9 mouse cellular contexts compared by ENCODE assay signal in genomic region chr10:79921572-79921971, GRCm38 (mm10). TPM values are rescaled to one million over a fixed set of nuclear protein-coding genes. Genes with fewer than 3 reads are reported as not detected.
DNase-seq lines count a peak whose midpoint lies in the region; ATAC-seq lines count a peak whose summit lies in the region.
"Had no signal": no experiment of that assay in that cellular context is flagged by ENCODE, and none has a peak within 500 bp of the region (broad histone marks: within the 10 kb centered on the region; RNA-seq: fewer than 3 reads in every experiment).

No protein-coding gene starts in this region.

- H3K4me1 ChIP-seq in heart, embryonic 16.5 days (ENCODE audit: control insufficient read depth, insufficient read depth, low read length), result peaks cover 35% of the 10 kb centered on the region
- peaks cover 54% of the 10 kb centered on the region for H3K4me1 ChIP-seq in hindbrain, embryonic 13.5 days (replicated peaks)
- H3K4me1 ChIP-seq in midbrain, embryonic 15.5 days, result peaks cover 41% of the 10 kb centered on the region

- no peak for DNase-seq in heart, postnatal 4 days
- peak; percentile 50 to 52 for DNase-seq in cerebellum, postnatal 25 days
- no peak for DNase-seq in ovary, adult 18-20 months (ENCODE audit: low spot score)
- no peak for DNase-seq in c-Kit-positive CD71-positive TER-119-positive erythroid progenitor cells, embryonic 14.5 days (ENCODE audit: low spot score)
- DNase-seq in testis, postnatal 14 days (ENCODE audit: low spot score), result no peak

- no peaks in the 10 kb centered on the region for H3K9me3 ChIP-seq in heart, embryonic 16.5 days (replicated peaks; ENCODE audit: control insufficient read depth, low read length)
- H3K9me3 ChIP-seq in hindbrain, embryonic 13.5 days, result no peaks in the 10 kb centered on the region
- H3K9me3 ChIP-seq in midbrain, embryonic 15.5 days, result no peaks in the 10 kb centered on the region

- peak overlapping the region; percentile 65 for H3K4me2 ChIP-seq in heart, embryonic 16.5 days (ENCODE audit: low read depth, low read length)
- peak overlapping the region; percentile 50 for H3K4me2 ChIP-seq in hindbrain, embryonic 13.5 days
- H3K4me2 ChIP-seq in midbrain, embryonic 15.5 days, result peak overlapping the region; percentile 49

- H3K27ac ChIP-seq in heart, embryonic 16.5 days (ENCODE audit: low read length), result no peak overlapping the region
- no peak overlapping the region for H3K27ac ChIP-seq in hindbrain, embryonic 13.5 days
- no peak overlapping the region for H3K27ac ChIP-seq in midbrain, embryonic 15.5 days

- peaks cover 57% of the 10 kb centered on the region for H3K27me3 ChIP-seq in heart, embryonic 16.5 days (ENCODE audit: control insufficient read depth, insufficient read depth, low read length)
- peaks cover 75% of the 10 kb centered on the region for H3K27me3 ChIP-seq in hindbrain, embryonic 13.5 days
- peaks cover 62% of the 10 kb centered on the region for H3K27me3 ChIP-seq in midbrain, embryonic 15.5 days (replicated peaks)

- ATAC-seq in heart, embryonic 16.5 days (replicated peaks; ENCODE audit: extremely low read depth, insufficient read depth, low FRiP score), result no peak
- ATAC-seq in hindbrain, embryonic 13.5 days (ENCODE audit: low FRiP score), result no peak
- no peak for ATAC-seq in midbrain, embryonic 15.5 days (replicated peaks)

- 2% methylated on average over 34 of the region's 34 CpGs for WGBS in heart, embryonic 16.5 days
- WGBS in hindbrain, embryonic 13.5 days, result under 1% methylated on average over 34 of the region's 34 CpGs
- under 1% methylated on average over 34 of the region's 34 CpGs for WGBS in midbrain, embryonic 15.5 days

- no peaks in the 10 kb centered on the region for H3K36me3 ChIP-seq in heart, embryonic 16.5 days (ENCODE audit: control insufficient read depth, insufficient read depth)
- no peaks in the 10 kb centered on the region for H3K36me3 ChIP-seq in hindbrain, embryonic 13.5 days
- no peaks in the 10 kb centered on the region for H3K36me3 ChIP-seq in midbrain, embryonic 15.5 days (replicated peaks)

- peak overlapping the region; percentile 42 for H3K4me3 ChIP-seq in heart, embryonic 16.5 days (ENCODE audit: low read length)
- peak overlapping the region; percentile 30 for H3K4me3 ChIP-seq in hindbrain, embryonic 13.5 days
- peak overlapping the region; percentile 33 for H3K4me3 ChIP-seq in midbrain, embryonic 15.5 days

- peak overlapping the region; percentile 67 for H3K9ac ChIP-seq in heart, embryonic 16.5 days (ENCODE audit: low read length)
- peak overlapping the region; percentile 58 for H3K9ac ChIP-seq in hindbrain, embryonic 13.5 days
- H3K9ac ChIP-seq in midbrain, embryonic 15.5 days, result peak overlapping the region; percentile 36; the same call in 1 of the 2 replicates

RNA-seq across cellular contexts. Expression of gene R3hdm4, which starts 0.6 kb away (rescaled TPM):
- 112 and 114 TPM in 2 replicates for polyA plus RNA-seq in heart, embryonic 16.5 days (2015; fragmentation: Nextera tagmentation; extraction: Ambion mirVana)
- total RNA-seq in heart, postnatal 4 days (2021), result 100 to 1,000 TPM in 1 of 2 experiments, 10 to 100 TPM in 1; 91.0 to 100 TPM
- polyA plus RNA-seq in hindbrain, embryonic 13.5 days (2015; fragmentation: Nextera tagmentation; extraction: Ambion mirVana), result 243 and 256 TPM in 2 replicates
- polyA plus RNA-seq in midbrain, embryonic 15.5 days (2015; fragmentation: Nextera tagmentation; extraction: Ambion mirVana), result 292 and 296 TPM in 2 replicates

RNA-seq across cellular contexts. Expression of gene Kiss1r, which starts 4.8 kb away (rescaled TPM):
- 0.49 and 0.64 TPM in 2 replicates for polyA plus RNA-seq in heart, embryonic 16.5 days (2015; fragmentation: Nextera tagmentation; extraction: Ambion mirVana)
- total RNA-seq in heart, postnatal 4 days (2021), result under 1 TPM; 0.25 to 0.33 TPM
- 2.1 and 2.3 TPM in 2 replicates for polyA plus RNA-seq in hindbrain, embryonic 13.5 days (2015; fragmentation: Nextera tagmentation; extraction: Ambion mirVana)
- polyA plus RNA-seq in midbrain, embryonic 15.5 days (2015; fragmentation: Nextera tagmentation; extraction: Ambion mirVana), result 3.1 and 3.3 TPM in 2 replicates

RNA-seq across cellular contexts. Expression of gene Arid3a, which starts 5.3 kb away (rescaled TPM):
- 1.5 and 2.3 TPM in 2 replicates for polyA plus RNA-seq in heart, embryonic 16.5 days (2015; fragmentation: Nextera tagmentation; extraction: Ambion mirVana)
- 1 to 10 TPM; 4.2 to 4.3 TPM for total RNA-seq in heart, postnatal 4 days (2021)
- 3.5 and 4.0 TPM in 2 replicates for polyA plus RNA-seq in hindbrain, embryonic 13.5 days (2015; fragmentation: Nextera tagmentation; extraction: Ambion mirVana)
- 2.9 and 4.7 TPM in 2 replicates for polyA plus RNA-seq in midbrain, embryonic 15.5 days (2015; fragmentation: Nextera tagmentation; extraction: Ambion mirVana)

RNA-seq across cellular contexts. Expression of gene Gm26602, which starts 10.9 kb away (rescaled TPM):
- 2.4 and 13.2 TPM in 2 replicates for polyA plus RNA-seq in heart, embryonic 16.5 days (2015; fragmentation: Nextera tagmentation; extraction: Ambion mirVana)
- total RNA-seq in heart, postnatal 4 days (2021), result not detected
- 20.6 and 22.0 TPM in 2 replicates for polyA plus RNA-seq in hindbrain, embryonic 13.5 days (2015; fragmentation: Nextera tagmentation; extraction: Ambion mirVana)
- polyA plus RNA-seq in midbrain, embryonic 15.5 days (2015; fragmentation: Nextera tagmentation; extraction: Ambion mirVana), result not detected in 2 replicates
- total RNA-seq: neutrophil, adult 5-6 weeks had no signal

RNA-seq across cellular contexts. Expression of gene Med16, which starts 12.8 kb away (rescaled TPM):
- polyA plus RNA-seq in heart, embryonic 16.5 days (2015; fragmentation: Nextera tagmentation; extraction: Ambion mirVana), result 44.9 and 45.2 TPM in 2 replicates
- total RNA-seq in heart, postnatal 4 days (2021), result 10 to 100 TPM; 67.1 to 68.2 TPM
- 55.3 and 58.3 TPM in 2 replicates for polyA plus RNA-seq in hindbrain, embryonic 13.5 days (2015; fragmentation: Nextera tagmentation; extraction: Ambion mirVana)
- polyA plus RNA-seq in midbrain, embryonic 15.5 days (2015; fragmentation: Nextera tagmentation; extraction: Ambion mirVana), result 64.5 and 66.5 TPM in 2 replicates

Comparison
In these comparisons a context has a peak if more than half of its experiments do, and no peak if none do; other contexts are left out.
1. DNase-seq: peak in cerebellum, postnatal 25 days (2 of 2); none in heart, postnatal 4 days (single experiment), ovary, adult 18-20 months (single experiment), c-Kit-positive CD71-positive TER-119-positive erythroid progenitor cells, embryonic 14.5 days (single experiment) and testis, postnatal 14 days (single experiment).
2. Peak in every context shown above with its lines, with median percentiles within 50 percentile points of each other: H3K4me2 ChIP-seq, H3K4me3 ChIP-seq and H3K9ac ChIP-seq.